Mouse (Mus musculus): ENCODE data around the gene Slc2a12.

The Slc2a12 gene

GRCm38 (mm10) chr10:22728257-22728656 lies 83.4 kb downstream of the Slc2a12 start:
- DNase-seq (ENCODE audit: low read depth, low spot score): no peak

- no peak for DNase-seq (ENCODE audit: low read depth, low spot score)
These were observed 85.6 kb downstream of the Slc2a12 start for GRCm38 (mm10) chr10:22730266-22730991.

GRCm38 (mm10) chr10:22730992-22731271 lies 86.1 kb downstream of the Slc2a12 start:
- DNase-seq (ENCODE audit: low read depth, low spot score): no peak

- peak; percentile 93 for DNase-seq (ENCODE audit: low read depth, low spot score)
These were observed 86.7 kb downstream of the Slc2a12 start, which contains the start of gene Tbpl1 for GRCm38 (mm10) chr10:22731272-22732093. Tbpl1 (minus strand) TSS chr10:22731938.

- no peak for DNase-seq (ENCODE audit: low read depth, low spot score)
These were observed 87.4 kb downstream of the Slc2a12 start for GRCm38 (mm10) chr10:22732181-22732580.

- no peak for DNase-seq (ENCODE audit: low read depth, low spot score)
These were observed 101.1 kb downstream of the Slc2a12 start for GRCm38 (mm10) chr10:22745922-22746321.

- peak; percentile 27 for DNase-seq (ENCODE audit: low read depth, low spot score)
These were observed 101.8 kb downstream of the Slc2a12 start for GRCm38 (mm10) chr10:22746334-22747322.

GRCm38 (mm10) chr10:22751175-22751682 lies 106.4 kb downstream of the Slc2a12 start:
- no peak for DNase-seq (ENCODE audit: low read depth, low spot score)

All from retina, postnatal 7 days (tissue).